Mouse (Mus musculus) layer of hippocampus, adult 9-10 months (tissue): ENCODE measurements around the gene Ap1s2.

Experiments used
- DNase-seq: peaks from one replicate; pipeline ENCODE4 v3.0.0; 2022; ENCODE audit warnings: low spot score

The Ap1s2 gene

GRCm38 (mm10) chrX:163908337-163909250 is at the start of gene Ap1s2:
Gene Ap1s2, plus strand, starts transcription at chrX:163909017.
- DNase-seq = peak; percentile 63

GRCm38 (mm10) chrX:163867711-163868379 is 41.0 kb upstream of the Ap1s2 start:
- DNase-seq = no peak

DNA sequence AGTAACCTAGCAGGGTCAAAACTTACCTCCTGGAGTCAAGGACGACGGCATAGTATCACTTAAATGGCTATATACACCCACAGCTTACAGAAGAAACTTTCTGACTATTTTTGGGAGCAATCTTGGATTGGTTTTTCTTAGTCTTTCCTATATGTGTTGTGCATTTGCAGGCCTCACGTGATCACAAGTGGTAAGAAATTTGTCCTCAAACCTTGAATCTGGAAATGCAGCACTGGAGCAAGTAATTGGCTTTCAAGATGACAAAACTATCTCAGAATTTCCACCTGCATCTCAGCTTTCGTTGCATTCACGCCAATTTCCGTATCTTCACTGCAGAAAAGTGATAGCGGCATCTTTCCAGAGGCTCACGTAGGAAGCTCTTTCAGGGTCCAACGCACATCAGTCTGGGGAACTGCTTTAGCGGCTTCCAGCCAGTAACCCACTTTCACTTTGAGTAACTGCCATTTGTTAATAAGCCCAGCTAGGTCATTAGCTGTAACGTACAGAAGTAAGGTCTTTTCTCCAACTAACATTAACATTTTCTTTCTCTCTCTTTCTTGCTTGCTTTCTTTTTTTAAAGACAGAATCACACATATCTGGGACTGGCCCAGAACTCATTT is 40.0 kb upstream of the Ap1s2 start:
- no peak for DNase-seq

- DNase-seq = no peak
Measured at GRCm38 (mm10) chrX:163875932-163876331, 32.9 kb upstream of the Ap1s2 start.

GRCm38 (mm10) chrX:163876636-163877035 is 32.2 kb upstream of the Ap1s2 start:
- DNase-seq = no peak

DNA sequence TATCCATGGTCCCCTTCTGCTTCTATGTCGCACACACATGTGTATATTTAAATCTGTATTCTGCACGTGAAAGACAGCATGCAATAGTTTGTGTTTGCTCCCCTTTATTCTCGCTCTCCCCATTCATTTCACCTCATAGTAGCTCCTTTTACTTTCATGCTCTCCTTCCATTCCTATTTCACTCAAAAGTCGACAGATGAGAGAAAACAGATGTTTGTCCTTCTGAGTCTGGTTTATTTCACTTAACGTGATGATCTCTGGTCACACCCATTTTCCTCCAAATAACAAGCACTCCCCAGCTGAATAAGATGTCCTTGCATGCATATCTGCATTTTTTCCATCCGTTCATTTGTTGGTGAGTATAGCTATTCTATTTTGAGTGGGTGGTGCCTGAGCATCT is 29.8 kb upstream of the Ap1s2 start:
- no peak for DNase-seq

DNA sequence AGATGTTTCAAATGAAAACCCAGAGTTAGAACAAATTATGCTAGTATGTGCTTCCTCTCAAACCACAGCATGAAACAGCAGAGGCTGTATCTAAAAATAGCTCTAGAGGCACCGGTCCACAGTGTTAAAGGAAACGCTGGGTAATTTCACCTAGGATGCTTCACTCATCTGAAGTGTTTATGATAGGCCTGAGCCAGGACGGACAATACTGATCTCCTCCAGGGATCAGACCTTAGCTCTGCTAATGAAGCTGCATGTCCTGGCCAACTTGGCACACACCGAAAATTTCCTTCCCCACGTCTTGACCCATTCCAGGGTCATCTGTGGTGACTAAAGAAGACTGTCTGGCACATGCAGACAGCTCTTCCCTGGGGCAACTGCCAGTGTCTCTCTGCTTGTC is 29.4 kb upstream of the Ap1s2 start:
- no peak for DNase-seq

GRCm38 (mm10) chrX:163885539-163885981 is 23.3 kb upstream of the Ap1s2 start:
- no peak for DNase-seq

- no peak for DNase-seq
Measured at GRCm38 (mm10) chrX:163897354-163897753, 11.5 kb upstream of the Ap1s2 start.

GRCm38 (mm10) chrX:163899431-163900020 is 9.3 kb upstream of the Ap1s2 start:
- no peak for DNase-seq

- DNase-seq = no peak
Measured at GRCm38 (mm10) chrX:163906861-163907260, 2.0 kb upstream of the Ap1s2 start.

- DNase-seq = no peak
Measured at GRCm38 (mm10) chrX:163908003-163908336, 847 bp upstream of the Ap1s2 start.

- DNase-seq = no peak
Measured at GRCm38 (mm10) chrX:163909381-163909780, 564 bp downstream of the Ap1s2 start.

GRCm38 (mm10) chrX:163912791-163913190 is 4.0 kb downstream of the Ap1s2 start:
- DNase-seq = no peak

- no peak for DNase-seq
Measured at GRCm38 (mm10) chrX:163929550-163929949, 20.7 kb downstream of the Ap1s2 start.

GRCm38 (mm10) chrX:163934731-163935130 is 25.9 kb downstream of the Ap1s2 start:
- DNase-seq = no peak

GRCm38 (mm10) chrX:163938587-163938986 is 29.8 kb downstream of the Ap1s2 start:
- DNase-seq = peak; percentile 21

GRCm38 (mm10) chrX:163944381-163944780 is 35.6 kb downstream of the Ap1s2 start:
- DNase-seq = no peak

- DNase-seq = no peak
Measured at GRCm38 (mm10) chrX:163951618-163952017, 42.8 kb downstream of the Ap1s2 start.

- no peak for DNase-seq
Measured at GRCm38 (mm10) chrX:163957381-163957780, 48.6 kb downstream of the Ap1s2 start.

GRCm38 (mm10) chrX:163957803-163958466 is 49.1 kb downstream of the Ap1s2 start:
- no peak for DNase-seq

- DNase-seq = no peak
Measured at GRCm38 (mm10) chrX:163958467-163958875, 49.7 kb downstream of the Ap1s2 start, which contains the start of gene Zrsr2. Gene Zrsr2, minus strand, starts transcription at chrX:163958661.
